Mouse (Mus musculus): ENCODE measurements around the gene Gsg1l.

DNA sequence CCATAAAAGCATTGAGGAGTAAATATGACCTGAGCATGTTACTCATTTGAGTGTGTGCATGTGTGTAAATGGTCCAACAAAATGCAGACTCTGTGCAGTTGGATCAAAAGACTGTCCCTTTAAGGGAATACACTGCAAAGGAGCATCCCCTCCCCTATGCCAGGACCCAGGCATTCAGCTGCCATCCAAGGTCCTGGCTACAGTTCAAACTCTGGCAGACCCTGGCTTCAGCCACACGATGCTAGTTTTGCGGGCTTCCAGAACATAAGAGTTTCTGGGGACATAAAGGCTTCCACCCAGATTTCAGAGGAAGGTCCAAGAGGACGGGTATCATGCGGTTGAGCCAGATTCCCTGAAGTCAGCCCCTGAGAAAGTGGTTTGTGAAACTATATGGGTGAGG lies 133.2 kb downstream of the Gsg1l start:
- TF ChIP-seq CTCF (IDR thresholded peaks at IDR 0.05; ENCODE audit: low read depth) (no peak), EP300 (IDR thresholded peaks at IDR 0.05; ENCODE audit: low read depth) (no peak)
